Mouse (Mus musculus) urinary bladder, postnatal 25 days (tissue): ENCODE measurements around the gene Opcml.

Experiments used
- DNase-seq: peaks from one replicate; pipeline ENCODE4 v3.0.0; 2022; ENCODE audit warnings: low spot score

Opcml gene

GRCm38 (mm10) chr9:28937980-28938379 lies 1147.4 kb downstream of the Opcml start:
- no peak for DNase-seq

DNA sequence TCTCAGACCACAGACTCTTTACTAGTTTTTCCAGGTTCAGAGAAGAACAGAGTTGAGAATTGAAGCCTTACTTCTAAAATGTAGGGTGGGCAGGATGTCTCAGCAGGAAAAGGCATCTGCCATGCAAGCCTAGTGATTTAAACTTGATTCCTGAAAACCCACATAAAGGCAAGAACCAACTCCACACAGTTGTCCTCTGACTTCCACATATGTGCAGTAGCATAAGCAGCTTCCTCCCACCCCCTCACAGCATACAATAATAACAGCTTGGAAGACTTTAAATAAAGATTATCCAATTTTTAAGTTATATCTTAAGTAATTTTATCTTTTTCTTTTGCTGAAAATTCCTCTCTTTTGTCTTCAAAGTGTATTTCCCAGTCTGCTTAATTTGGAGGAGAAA lies 1150.3 kb downstream of the Opcml start:
- no peak for DNase-seq

GRCm38 (mm10) chr9:28969455-28969854 lies 1178.9 kb downstream of the Opcml start:
- DNase-seq, result no peak
